Mouse (Mus musculus) limb, embryonic 12.5 days (tissue): ENCODE results near the gene Btbd3. TPM values are rescaled to one million over a fixed set of nuclear protein-coding genes. Genes with fewer than 3 reads are reported as not detected.

Source experiments
- ATAC-seq: fragments of 200-750 bp; cut with Nextera tagmentation; 2 replicates; pipeline ENCODE4 v1.8.0; 2017; ENCODE audit warnings: low read depth, moderate TSS enrichment; ENCODE audit not compliant: insufficient number of reproducible peaks, insufficient read depth, low FRiP score, low TSS enrichment
- H3K27ac ChIP-seq: fragments of 300-500 bp; sonication (generic); 2 replicates; pipeline ENCODE4 v1.5.1; 2016; ENCODE audit warnings: mild to moderate bottlenecking, moderate library complexity
- H3K27me3 ChIP-seq: fragments of 300-500 bp; sonication (generic); 2 replicates; pipeline ENCODE4 v1.6.1; 2016; ENCODE audit warnings: mild to moderate bottlenecking, moderate library complexity
- H3K36me3 ChIP-seq: fragments of 300-500 bp; sonication (generic); 2 replicates; pipeline ENCODE4 v1.6.1; 2016; ENCODE audit warnings: mild to moderate bottlenecking, moderate library complexity
- H3K4me1 ChIP-seq: fragments of 300-500 bp; sonication (generic); replicated peaks from 2 replicates; pipeline ENCODE4 v1.6.1; 2016
- H3K4me2 ChIP-seq: fragments of 300-500 bp; sonication (generic); 2 replicates; pipeline ENCODE4 v1.6.1; 2016; ENCODE audit warnings: mild to moderate bottlenecking, moderate library complexity
- H3K4me3 ChIP-seq: fragments of 300-500 bp; sonication (generic); replicated peaks from 2 replicates; pipeline ENCODE4 v1.5.1; 2016; ENCODE audit warnings: mild to moderate bottlenecking
- H3K9ac ChIP-seq: fragments of 300-500 bp; sonication (generic); replicated peaks from 2 replicates; pipeline ENCODE4 v1.6.1; 2016; ENCODE audit warnings: mild to moderate bottlenecking, moderate library complexity
- H3K9me3 ChIP-seq: fragments of 300-500 bp; sonication (generic); 2 replicates; pipeline ENCODE4 v1.6.1; 2016; ENCODE audit warnings: mild to moderate bottlenecking, moderate library complexity
- WGBS: fragments of 180-500 bp; shearing (Covaris S2); methylation state at CpG from one replicate; pipeline ENCODE4 v1.1.7; 2016; 5-methylcytosine and 5-hydroxymethylcytosine counted together
- polyA plus RNA-seq: library from polyadenylated mRNA; unstranded; fragments of >200 nt; fragmentation: Nextera tagmentation; extraction: Ambion mirVana; gene quantifications from 2 replicates; pipeline ENCODE4 v1.2.1, GENCODE M21; 2016

Gene Btbd3
- polyA plus RNA-seq, 1 experiment from 2014 or later: 16.2 TPM

DNA sequence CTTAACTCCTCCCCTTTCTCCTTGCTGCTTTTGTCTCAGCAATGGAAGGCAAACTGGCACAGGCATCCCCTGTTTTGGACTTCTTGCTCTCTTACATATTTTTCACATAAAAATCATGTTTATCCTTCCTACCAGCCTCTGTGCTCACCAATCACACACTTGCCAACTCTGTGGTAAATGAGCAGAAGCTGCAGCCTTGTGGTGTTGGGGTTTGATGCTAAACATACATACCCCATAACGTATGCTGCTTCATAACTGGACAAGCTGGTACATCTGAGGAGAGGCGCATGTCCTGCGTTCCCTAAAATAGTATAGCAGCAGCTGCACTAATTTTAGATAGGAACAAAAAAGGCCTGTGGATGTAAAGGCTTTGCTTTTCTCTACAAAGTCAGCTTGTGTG, 220.1 kb downstream of the Btbd3 start:
- Histone ChIP-seq H3K27me3 (no peaks in the 10 kb centered on the region), H3K9me3 (no peaks in the 10 kb centered on the region), H3K9ac (no peak overlapping the region), H3K4me1 (no peaks in the 10 kb centered on the region), H3K36me3 (no peaks in the 10 kb centered on the region), H3K27ac (no peak overlapping the region), H3K4me3 (no peak overlapping the region), H3K4me2 (no peak overlapping the region)
- ATAC-seq: no peak
- 84% methylated on average over 3 of the region's 3 CpGs for WGBS

DNA sequence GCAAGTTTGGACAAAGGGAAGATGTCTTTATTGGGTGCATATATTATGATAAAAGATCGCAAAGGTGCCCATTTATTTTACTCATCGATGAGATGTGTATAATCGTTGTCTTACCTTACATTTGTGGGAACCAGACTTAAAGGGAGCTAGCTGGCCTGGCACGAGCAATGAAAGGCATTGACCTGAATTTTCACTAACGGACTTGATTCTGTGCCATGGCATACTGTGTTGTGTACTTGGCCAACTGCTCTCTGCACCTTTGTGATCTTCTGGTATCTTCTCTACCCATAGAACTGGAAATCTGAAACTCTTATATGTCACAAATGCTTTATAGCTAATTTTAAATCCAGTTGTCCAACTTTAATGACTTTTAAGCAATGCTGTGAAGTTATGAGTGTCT, 220.9 kb downstream of the Btbd3 start:
- Histone ChIP-seq H3K27ac (no peak overlapping the region), H3K27me3 (no peaks in the 10 kb centered on the region), H3K9me3 (no peaks in the 10 kb centered on the region), H3K4me1 (no peaks in the 10 kb centered on the region), H3K4me3 (no peak overlapping the region), H3K9ac (no peak overlapping the region), H3K4me2 (no peak overlapping the region), H3K36me3 (no peaks in the 10 kb centered on the region)
- ATAC-seq: no peak
- 93% methylated on average over 5 of the region's 5 CpGs for WGBS

DNA sequence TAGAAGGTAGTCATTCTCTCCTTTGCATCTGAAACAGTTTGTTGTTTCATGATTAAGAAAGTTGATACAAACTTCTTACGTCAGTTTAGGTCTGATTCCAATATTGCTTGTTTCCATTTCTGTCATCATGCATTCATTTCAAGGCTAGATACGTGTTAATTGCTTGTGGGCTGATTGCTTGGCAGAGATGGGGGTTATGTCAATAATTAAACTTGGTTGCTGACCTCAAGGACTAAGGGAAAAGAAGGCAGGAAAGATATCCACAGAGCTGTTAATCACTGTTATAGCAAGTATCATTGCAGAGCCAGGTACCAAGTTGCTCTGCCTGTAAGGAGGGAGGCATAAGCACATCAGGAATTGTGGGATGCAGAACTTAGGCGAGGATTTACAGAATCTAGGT, 226.2 kb downstream of the Btbd3 start:
- no peak for ATAC-seq

DNA sequence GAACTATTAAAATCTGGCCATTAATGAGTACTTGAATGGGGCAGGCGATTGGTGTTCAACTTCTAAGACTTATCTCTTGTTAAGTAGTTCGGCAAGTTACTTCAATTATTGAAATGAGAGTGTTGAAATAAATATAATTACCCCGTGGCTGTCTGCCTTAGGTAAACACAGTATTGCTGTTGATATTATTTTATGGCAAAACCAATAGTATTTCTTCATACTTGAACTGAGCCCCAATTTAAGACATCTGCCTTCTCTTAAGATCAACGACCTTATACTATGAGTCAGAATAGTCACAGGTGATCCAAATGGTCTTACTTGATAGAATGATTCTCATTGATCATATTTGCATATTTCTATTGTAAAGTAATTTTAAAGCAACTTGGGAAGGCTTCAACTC, 228.5 kb downstream of the Btbd3 start:
- no peak overlapping the region for H3K4me3 ChIP-seq
- H3K27me3 ChIP-seq: no peaks in the 10 kb centered on the region
- H3K4me1 ChIP-seq: no peaks in the 10 kb centered on the region
- WGBS: 82% methylated on average over 4 of the region's 4 CpGs
- H3K9me3 ChIP-seq: no peaks in the 10 kb centered on the region
- H3K4me2 ChIP-seq: no peak overlapping the region
- H3K36me3 ChIP-seq: no peaks in the 10 kb centered on the region
- H3K9ac ChIP-seq: no peak overlapping the region
- no peak for ATAC-seq
- H3K27ac ChIP-seq: no peak overlapping the region

More for the DNA sequence above, 226.2 kb downstream of the Btbd3 start:
- no peak overlapping the region for H3K4me2 ChIP-seq
- no peaks in the 10 kb centered on the region for H3K27me3 ChIP-seq
- H3K9ac ChIP-seq: no peak overlapping the region
- 72% methylated on average over 3 of the region's 3 CpGs for WGBS
- H3K4me1 ChIP-seq: no peaks in the 10 kb centered on the region
- no peaks in the 10 kb centered on the region for H3K36me3 ChIP-seq
- no peaks in the 10 kb centered on the region for H3K9me3 ChIP-seq
- H3K4me3 ChIP-seq: no peak overlapping the region
- H3K27ac ChIP-seq: no peak overlapping the region

DNA sequence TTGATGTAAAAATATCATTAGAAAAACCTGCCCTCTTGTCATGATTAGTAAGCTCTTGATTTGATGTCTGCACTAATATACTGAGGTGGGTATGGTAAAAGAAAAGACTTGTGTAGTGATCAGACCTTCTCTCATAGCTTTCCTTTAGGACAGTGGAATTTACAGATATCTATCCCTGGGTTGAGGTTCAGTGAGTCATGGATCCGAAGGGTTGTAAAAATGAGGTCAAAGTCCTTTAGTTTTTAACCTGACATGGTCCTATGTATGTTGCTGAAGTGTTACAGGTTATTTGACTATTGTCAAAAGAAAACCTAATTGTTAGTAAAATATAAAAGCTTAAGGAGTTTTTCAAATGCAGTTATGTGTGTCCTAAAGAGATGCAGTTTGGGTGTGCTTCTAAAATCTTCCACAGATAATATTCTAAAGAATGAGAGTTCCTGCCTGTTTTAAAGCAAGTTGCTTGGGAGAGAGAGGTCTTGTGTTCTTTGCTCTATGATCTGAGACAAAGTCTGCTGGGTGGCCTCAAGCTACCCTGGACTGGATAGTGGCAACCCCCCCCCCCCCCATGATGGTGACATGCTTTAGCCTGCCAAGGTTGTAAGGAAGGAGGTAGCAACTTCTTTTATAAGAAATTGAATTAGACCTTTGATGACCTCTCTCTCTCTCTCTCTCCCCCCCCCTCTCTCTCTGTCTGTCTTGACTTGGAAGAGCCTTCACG, 234.5 kb downstream of the Btbd3 start:
- H3K9ac ChIP-seq: no peak overlapping the region
- no peak overlapping the region for H3K4me2 ChIP-seq
- WGBS: 88% methylated on average over 2 of the region's 2 CpGs
- no peak overlapping the region for H3K27ac ChIP-seq
- H3K27me3 ChIP-seq: no peaks in the 10 kb centered on the region
- no peak overlapping the region for H3K4me3 ChIP-seq
- H3K4me1 ChIP-seq: no peaks in the 10 kb centered on the region
- H3K36me3 ChIP-seq: no peaks in the 10 kb centered on the region
- no peak for ATAC-seq
- no peaks in the 10 kb centered on the region for H3K9me3 ChIP-seq

DNA sequence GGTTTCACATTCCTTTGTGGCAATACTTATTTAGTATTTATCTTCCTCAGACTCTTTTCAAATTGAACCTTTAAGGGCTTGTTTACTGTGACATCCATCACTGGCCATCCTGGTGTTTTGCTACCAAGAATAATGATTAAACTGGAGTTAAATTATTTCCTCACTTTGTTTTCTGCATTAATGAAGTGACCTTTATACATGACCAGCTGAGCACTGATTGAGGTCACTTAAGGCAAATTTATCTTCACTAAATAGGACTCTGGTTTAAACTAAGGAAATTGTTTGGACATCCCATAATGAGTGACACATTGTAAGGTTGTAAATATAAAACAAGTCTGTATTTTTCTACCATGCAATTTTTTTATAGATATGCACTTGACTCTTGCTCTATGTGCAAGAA, 235.8 kb downstream of the Btbd3 start:
- H3K9ac ChIP-seq: no peak overlapping the region
- no peak overlapping the region for H3K27ac ChIP-seq
- no peaks in the 10 kb centered on the region for H3K27me3 ChIP-seq
- H3K36me3 ChIP-seq: no peaks in the 10 kb centered on the region
- no peaks in the 10 kb centered on the region for H3K9me3 ChIP-seq
- no peak overlapping the region for H3K4me3 ChIP-seq
- H3K4me2 ChIP-seq: no peak overlapping the region
- ATAC-seq: no peak
- H3K4me1 ChIP-seq: no peaks in the 10 kb centered on the region

DNA sequence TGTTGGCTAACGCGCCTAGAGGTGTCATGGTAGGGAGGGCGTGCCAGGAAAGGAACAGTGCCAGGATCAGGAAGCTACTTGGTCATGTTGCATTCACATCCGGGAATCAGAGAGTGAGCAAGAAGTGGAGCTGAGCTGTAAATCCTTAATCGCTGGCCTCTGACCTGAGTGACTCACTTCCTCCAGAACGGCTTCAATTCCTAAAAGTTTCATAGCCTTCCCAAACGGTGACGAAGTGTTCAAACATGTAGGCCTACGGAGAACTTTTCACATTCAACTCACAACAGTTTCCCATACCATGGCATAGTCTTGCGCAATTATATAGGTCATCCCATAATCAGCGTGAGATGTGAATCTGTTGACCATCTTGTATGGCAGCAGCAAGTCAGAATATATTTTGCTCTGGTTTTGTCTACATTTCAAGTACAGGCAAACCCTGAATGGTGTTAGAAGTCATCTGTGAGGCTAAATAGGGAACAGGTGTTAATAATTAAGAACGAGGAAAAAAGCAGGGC, 247.6 kb downstream of the Btbd3 start:
- WGBS: 48% methylated on average over 12 of the region's 12 CpGs
- Histone ChIP-seq H3K4me2 (no peak overlapping the region), H3K4me3 (no peak overlapping the region), H3K36me3 (no peaks in the 10 kb centered on the region), H3K9ac (no peak overlapping the region), H3K27me3 (no peaks in the 10 kb centered on the region), H3K4me1 (peaks cover 6% of the 10 kb centered on the region; the same call in 1 of the 2 replicates), H3K9me3 (no peaks in the 10 kb centered on the region), H3K27ac (no peak overlapping the region)
- ATAC-seq: no peak

DNA sequence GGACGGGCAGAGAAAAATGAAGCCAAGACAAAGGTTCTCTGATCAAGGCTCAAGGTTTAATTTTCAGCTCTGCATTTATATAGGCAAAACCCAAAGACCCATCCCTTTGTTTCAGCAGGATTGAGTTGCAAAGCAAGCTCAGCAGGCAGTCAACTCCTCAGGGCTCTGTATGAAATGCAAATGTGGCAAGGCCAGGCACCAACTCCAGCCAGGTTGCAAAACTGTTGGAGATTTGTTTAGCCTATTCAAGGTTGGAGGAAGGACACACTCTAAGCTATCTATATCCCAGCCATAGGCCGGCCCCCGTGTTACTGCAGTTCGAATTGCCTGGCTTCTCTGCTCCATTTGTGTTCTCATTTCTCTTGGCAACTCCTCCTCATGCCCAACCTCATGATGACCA, 259.2 kb downstream of the Btbd3 start:
- no peak overlapping the region for H3K4me3 ChIP-seq
- H3K9me3 ChIP-seq: no peaks in the 10 kb centered on the region
- no peaks in the 10 kb centered on the region for H3K27me3 ChIP-seq
- H3K36me3 ChIP-seq: no peaks in the 10 kb centered on the region
- ATAC-seq: no peak
- WGBS: 59% methylated on average over 4 of the region's 4 CpGs
- no peak overlapping the region for H3K9ac ChIP-seq
- H3K27ac ChIP-seq: no peak overlapping the region
- H3K4me2 ChIP-seq: no peak overlapping the region
- H3K4me1 ChIP-seq: no peaks in the 10 kb centered on the region

DNA sequence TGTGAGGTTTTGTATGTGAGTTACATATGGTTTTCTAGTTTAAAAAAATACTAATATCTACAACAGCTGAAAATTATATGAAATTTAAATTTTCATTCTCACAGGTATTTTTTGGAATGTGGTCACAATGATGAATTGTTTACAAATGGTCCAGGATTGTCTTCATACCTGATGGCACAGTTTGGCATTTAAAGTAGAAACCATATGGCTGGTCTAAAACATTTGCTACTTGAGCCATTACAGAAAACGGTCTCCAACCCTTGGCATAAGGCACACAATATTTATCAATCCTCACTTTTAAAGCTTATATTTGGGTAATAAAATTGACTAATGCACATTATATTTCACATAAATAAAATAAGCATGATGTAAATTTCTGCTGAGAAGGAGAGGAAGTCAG, 272.1 kb downstream of the Btbd3 start:
- Histone ChIP-seq H3K36me3 (no peaks in the 10 kb centered on the region), H3K9me3 (no peaks in the 10 kb centered on the region), H3K27ac (no peak overlapping the region), H3K4me3 (no peak overlapping the region), H3K4me1 (no peaks in the 10 kb centered on the region; the same call in 1 of the 2 replicates), H3K27me3 (no peaks in the 10 kb centered on the region), H3K4me2 (no peak overlapping the region), H3K9ac (no peak overlapping the region)
- 68% methylated on average over 1 of the region's 1 CpGs for WGBS
- ATAC-seq: no peak

DNA sequence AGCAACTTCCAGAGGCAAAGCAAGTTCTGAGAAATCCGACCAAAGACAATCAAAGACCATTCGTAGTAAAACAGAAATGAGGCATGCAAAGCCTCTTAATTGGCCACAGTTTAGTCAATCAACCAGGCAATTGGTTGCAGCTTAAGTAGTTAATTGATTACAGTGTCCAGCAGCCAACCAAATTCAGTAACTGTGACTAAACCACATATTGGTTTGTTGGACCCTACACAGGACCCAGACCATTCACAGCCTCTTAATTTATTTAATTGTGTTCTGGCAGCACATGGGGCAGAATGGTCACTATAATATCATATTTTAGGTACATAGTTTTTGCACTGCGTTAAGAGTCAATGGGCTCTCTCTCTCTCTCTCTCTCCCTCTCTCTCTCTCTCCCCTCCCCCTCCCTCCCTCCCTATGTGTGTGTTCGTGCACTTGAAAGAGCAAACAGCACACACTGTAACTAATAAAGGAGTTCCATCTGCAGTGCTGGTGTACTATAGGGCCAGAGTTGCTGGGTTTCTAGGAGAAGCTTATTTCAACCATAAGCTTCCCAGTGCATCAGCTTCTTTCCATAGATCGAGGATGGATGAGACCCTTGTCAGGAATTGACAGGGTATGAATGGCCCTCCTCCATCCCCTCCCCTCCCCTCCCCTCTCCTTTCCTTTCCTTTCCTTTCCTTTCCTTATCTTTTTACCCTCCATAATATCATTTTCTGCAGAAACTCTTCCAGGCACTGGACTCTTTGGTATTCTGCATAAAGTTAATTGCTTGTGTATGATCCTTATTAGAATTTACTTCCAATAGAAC, 275.0 kb downstream of the Btbd3 start:
- H3K4me2 ChIP-seq: no peak overlapping the region
- 0 out of 2 replicates have a peak, but pooled peaks cover 3% of the 10 kb centered on the region for H3K9me3 ChIP-seq
- H3K9ac ChIP-seq: no peak overlapping the region
- H3K27me3 ChIP-seq: no peaks in the 10 kb centered on the region
- 38% methylated on average over 5 of the region's 5 CpGs for WGBS
- H3K27ac ChIP-seq: no peak overlapping the region
- no peak overlapping the region for H3K4me3 ChIP-seq
- H3K4me1 ChIP-seq: no peaks in the 10 kb centered on the region; the same call in 1 of the 2 replicates
- no peaks in the 10 kb centered on the region for H3K36me3 ChIP-seq
- ATAC-seq: no peak

DNA sequence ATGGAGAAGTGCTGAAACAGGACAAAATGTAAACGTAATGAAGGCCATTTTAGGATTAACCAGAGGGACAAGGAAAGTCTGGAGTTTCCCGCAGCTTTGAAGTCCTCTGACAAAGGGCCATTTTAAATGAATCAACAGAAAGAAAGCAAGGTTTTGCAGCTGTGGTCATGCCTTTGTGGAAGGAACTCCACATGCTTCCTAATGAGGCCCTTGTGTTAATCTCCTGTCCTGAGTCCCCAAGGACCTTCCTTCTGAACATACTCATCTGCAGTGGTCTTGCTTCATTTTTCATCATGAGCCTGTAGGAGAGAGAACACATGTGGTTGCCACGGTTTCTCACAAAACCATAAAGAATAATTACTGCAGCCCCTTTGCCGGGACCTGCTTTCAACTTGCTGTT, 275.6 kb downstream of the Btbd3 start:
- H3K4me3 ChIP-seq: no peak overlapping the region
- 27% methylated on average over 4 of the region's 4 CpGs for WGBS

More for the DNA sequence above, 275.6 kb downstream of the Btbd3 start:
- 0 out of 2 replicates have a peak, but pooled peaks cover 3% of the 10 kb centered on the region for H3K9me3 ChIP-seq
- H3K9ac ChIP-seq: no peak overlapping the region
- H3K27me3 ChIP-seq: no peaks in the 10 kb centered on the region
- no peaks in the 10 kb centered on the region for H3K36me3 ChIP-seq
- H3K4me1 ChIP-seq: no peaks in the 10 kb centered on the region; the same call in 1 of the 2 replicates
- no peak for ATAC-seq
- no peak overlapping the region for H3K27ac ChIP-seq
- H3K4me2 ChIP-seq: no peak overlapping the region
